Mouse (Mus musculus): ENCODE results near the gene Sp9. TPM values are rescaled to one million over a fixed set of nuclear protein-coding genes. Genes with fewer than 3 reads are reported as not detected.

The Sp9 gene
- total RNA-seq, 1 experiment from 2014 or later = not detected

DNA sequence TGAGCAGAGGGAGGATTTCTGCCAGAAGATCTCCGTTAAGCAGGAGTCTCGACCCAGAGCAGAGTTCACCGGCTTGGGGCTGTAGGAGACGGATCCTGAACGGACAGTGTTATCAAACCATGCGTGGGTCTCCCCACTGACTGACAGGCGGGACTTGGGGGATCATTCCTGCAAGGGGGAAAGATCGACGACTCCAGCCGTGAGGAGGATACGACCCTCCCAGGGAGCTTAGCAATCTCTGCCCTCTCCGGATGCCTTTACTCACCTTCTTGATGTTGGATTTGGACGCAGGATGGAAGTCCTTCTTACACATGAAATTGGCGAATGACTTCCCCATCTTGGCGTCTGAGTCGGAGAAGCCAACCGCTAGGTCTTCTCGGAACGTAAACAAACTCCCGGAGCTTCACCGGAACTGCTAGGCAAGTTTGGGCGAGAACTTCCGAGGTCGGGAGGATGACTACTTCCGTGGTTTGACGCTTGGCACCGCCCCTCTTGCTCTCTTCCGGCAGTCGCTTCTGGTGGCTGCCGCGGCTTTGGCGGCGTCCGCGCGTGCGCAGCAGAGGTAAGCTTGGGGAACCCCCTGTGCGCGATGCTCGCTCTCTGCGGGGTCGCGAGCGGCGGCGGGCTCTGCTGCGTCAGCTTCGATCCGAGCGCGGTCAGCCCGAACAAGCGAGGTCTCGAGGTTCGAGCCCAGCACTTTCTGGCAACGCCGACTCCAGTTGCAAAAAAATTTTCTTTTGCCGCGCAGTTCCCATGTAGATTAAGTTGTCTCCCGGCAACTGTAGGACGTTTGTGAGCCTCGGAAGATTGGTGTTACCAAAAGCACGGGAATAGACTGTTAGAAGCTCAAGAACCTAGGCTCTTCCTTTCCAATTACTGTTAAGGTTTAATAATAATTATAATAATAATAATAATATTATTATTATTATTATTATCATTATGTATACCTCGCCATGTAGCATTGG lies 40.7 kb downstream of the Sp9 start, which contains the start of the genes Scrn3 and Cir1:
TSS of gene Scrn3 (plus strand) at position 450 of the 965 bp plus-strand sequence.
TSS of gene Cir1 (minus strand) at position 550 of the 965 bp plus-strand sequence.
- peak; percentile 94 for DNase-seq

DNA sequence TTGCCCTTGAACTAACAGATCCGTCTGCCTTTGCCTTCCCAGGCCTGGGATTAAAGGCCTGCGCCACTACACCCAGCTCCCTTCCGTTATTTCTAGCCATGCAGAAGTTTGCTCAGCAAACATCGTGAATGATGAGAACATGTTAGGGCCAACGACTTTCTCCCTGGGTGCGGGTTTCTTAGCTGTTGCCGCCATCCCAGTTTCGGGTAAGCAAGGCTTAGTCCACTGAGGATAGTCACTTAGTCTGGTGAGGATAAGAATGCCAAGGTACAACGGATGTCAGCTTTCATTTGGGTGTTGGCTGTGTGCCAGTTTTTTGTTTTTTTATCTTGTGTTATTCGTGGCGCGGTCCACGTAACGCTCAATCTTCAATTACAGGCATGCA lies 41.4 kb downstream of the Sp9 start:
- peak; percentile 8 for DNase-seq

DNA sequence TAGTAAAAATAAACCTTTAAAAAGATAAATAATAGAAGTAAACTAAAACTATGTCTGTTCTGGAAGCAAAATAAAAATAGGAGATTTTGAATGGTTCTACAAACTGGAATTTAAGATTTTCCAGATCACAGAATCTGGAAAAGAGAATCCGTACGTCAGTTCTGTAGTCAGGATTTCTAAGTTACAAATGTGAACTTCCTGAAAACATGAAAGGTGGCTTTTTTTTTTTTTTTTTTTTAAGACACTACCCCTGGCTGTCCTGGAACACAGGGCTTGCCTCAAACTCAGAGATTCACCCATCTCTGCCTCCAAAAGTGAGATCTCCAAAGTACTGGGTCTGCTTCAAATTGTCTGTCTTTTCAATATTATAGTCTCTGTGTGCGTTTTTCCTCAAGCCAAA lies 42.6 kb downstream of the Sp9 start:
- DNase-seq = no peak

DNA sequence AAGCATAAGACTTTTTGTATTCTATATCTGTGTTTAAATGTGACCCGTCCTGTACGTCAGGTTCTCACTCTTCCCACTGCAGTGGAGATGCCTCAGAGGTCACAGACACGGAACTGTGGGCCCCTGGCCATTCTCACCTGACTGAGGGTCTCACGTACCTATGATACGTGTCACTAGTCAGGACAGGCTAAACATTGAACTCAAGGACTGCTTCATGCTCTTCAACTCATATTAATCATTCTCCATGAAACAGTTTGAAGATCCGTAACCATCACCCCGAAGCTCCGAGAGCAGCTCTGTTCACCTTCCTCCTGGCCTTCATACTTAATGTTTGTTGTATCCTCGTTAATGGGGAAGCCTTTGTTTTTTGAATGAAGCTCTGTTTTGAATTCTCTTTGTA lies 45.7 kb downstream of the Sp9 start:
- no peak for DNase-seq

DNA sequence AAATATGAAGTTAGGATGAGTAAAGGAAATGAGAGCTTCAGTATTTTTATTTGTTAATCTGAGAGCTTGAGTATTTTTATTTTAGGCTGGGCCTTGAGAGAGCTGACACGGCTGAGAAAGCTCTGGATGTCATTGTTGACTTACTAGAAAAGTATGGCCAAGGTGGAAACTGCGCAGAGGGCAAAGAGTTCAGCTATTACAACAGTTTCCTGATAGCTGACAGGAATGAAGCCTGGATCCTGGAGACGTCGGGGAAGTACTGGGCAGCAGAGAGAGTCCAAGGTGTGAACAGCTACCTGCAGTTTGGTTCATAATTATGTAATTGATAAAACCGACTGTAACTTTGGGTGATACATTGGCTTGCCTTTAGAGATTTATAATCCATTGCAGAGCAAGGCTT lies 47.5 kb downstream of the Sp9 start:
- DNase-seq = no peak

DNA sequence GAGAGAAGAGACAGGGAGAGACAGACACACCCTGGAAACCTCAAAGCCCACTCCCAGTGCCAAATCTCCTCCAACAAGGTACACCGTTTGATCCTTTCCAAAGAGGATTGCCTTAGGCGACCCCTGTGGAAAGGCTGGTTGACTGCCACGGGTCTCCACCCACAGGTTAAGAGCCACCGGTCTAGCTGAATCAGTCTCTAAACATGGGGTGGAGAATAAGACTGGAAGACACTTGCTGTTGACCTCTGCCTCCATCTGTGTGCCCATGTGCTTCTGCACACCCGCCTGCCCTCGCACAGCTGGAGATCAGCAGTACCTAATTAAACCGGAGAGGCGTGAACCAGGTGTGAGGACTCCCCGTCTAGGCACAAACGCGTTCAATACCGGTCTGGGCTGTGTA lies 51.3 kb downstream of the Sp9 start:
- no peak for DNase-seq

DNA sequence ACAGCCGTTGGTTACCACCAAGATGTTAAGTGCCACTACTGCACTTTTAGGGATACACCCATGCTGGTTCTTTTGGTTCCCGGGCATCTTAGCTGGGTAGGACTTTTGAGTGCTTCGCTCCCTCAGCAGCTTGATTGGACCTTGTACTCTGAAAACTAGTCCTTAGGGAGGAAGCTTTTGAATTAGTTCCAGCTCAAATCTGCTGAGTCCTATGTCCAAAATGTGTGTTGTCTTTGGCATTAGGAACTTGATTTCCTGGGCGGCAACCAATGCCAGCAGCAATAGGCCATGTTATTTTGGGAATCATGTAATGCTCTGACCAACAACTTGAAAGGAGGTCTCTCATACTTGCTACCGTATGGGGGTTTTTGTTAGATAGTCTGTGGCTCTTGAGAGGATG lies 54.1 kb downstream of the Sp9 start:
- no peak for DNase-seq

Other genes with a start within 250 kb of the Sp9 start
- 46.2 and 52.6 TPM in 2 replicates for gene Ola1, start 53.0 kb upstream of the Sp9 start, total RNA-seq (2021)
- 24.1 and 29.1 TPM in 2 replicates for gene Scrn3, start 40.7 kb downstream of the Sp9 start, total RNA-seq (2021)
- gene Cir1, start 40.8 kb downstream of the Sp9 start, total RNA-seq (2021) = 22.7 and 27.6 TPM in 2 replicates
- gene Gpr155, start 114.6 kb downstream of the Sp9 start, total RNA-seq (2021) = 5.7 and 8.3 TPM in 2 replicates